Mouse (Mus musculus) liver, postnatal 0 days (tissue): ENCODE measurements at regions not wholly inside any gene's neighbourhood (a gene's known extent, or its start where the extent isn't known, plus 50 kb on each side); places are given as distances from the start of the nearest gene placed in this dataset.

Experiments
- CTCF ChIP-seq: sonication (generic); IDR thresholded peaks from 2 replicates; pipeline ENCODE4 v1.5.1; 2016; ENCODE audit warnings: antibody characterized with exemption, low read depth
- EP300 ChIP-seq: IDR thresholded peaks from 2 replicates; pipeline ENCODE4 v1.6.1; 2016; ENCODE audit warnings: antibody characterized with exemption, low read depth, mild to moderate bottlenecking

DNA sequence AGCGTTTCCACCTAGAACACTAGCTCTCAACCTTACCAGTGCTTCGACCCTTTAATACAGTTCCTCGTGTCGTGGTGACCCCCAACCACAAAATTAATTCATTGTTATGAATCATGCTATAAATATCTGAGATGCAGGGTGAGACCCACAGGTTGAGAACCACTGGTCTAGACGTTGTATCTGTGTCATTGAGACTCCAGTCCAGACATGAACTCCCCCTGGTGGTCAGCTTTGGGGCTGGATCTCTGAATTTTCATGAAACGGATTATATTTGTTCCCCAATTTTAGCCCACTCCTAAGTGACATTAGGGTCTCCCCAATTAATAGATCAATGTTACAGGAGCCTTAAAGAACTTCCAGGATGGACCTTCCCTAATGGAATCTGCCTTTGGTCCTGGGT is 81.3 kb upstream of the Tmem150c start:
- peak; percentile 73 for TF ChIP-seq CTCF
- no peak for TF ChIP-seq EP300
